34 mouse cellular contexts compared by ENCODE assay signal in genomic region chr5:64612017-64612416, GRCm38 (mm10).
DNase-seq lines count a peak whose midpoint lies in the region; ATAC-seq lines count a peak whose summit lies in the region.
"Had no signal": no experiment of that assay in that cellular context is flagged by ENCODE, and none has a peak within 500 bp of the region (broad histone marks: within the 10 kb centered on the region; RNA-seq: fewer than 3 reads in every experiment).

No protein-coding gene starts in this region.

- H3K4me1 ChIP-seq in forebrain, embryonic 10.5 days: peaks cover 36% of the 10 kb centered on the region
- peaks cover 10% of the 10 kb centered on the region for H3K4me1 ChIP-seq in forebrain, embryonic 13.5 days
- H3K4me1 ChIP-seq in embryonic facial prominence, embryonic 10.5 days: peaks cover 27% of the 10 kb centered on the region

- H3K9ac ChIP-seq in forebrain, embryonic 13.5 days: no peak overlapping the region
- H3K9ac ChIP-seq: embryonic facial prominence, embryonic 13.5 days; heart, embryonic 13.5 days; intestine, embryonic 15.5 days; limb, embryonic 15.5 days; liver, embryonic 13.5 days; midbrain, embryonic 12.5 days had no signal

- H3K4me2 ChIP-seq in forebrain, embryonic 13.5 days: no peak overlapping the region
- H3K4me2 ChIP-seq: embryonic facial prominence, embryonic 13.5 days; heart, embryonic 13.5 days; intestine, embryonic 15.5 days; limb, embryonic 15.5 days; liver, embryonic 13.5 days; midbrain, embryonic 12.5 days had no signal

- H3K4me3 ChIP-seq in forebrain, embryonic 10.5 days: no peak overlapping the region
- no peak overlapping the region for H3K4me3 ChIP-seq in forebrain, embryonic 13.5 days
- no peak overlapping the region for H3K4me3 ChIP-seq in embryonic facial prominence, embryonic 10.5 days
- H3K4me3 ChIP-seq: embryonic facial prominence, embryonic 13.5 days; heart, adult 2 months; heart, embryonic 13.5 days; intestine, embryonic 15.5 days; limb, embryonic 15.5 days; liver, embryonic 13.5 days; midbrain, embryonic 12.5 days had no signal

- ATAC-seq in forebrain, embryonic 13.5 days: no peak
- ATAC-seq in monocyte, adult 5-6 weeks (replicated peaks; ENCODE audit: insufficient number of reproducible peaks, low FRiP score, low TSS enrichment, poor library complexity, severe bottlenecking): peak; percentile 55; the same call in 1 of the 2 replicates
- ATAC-seq: hindbrain, embryonic 16.5 days; intestine, embryonic 15.5 days; lung, postnatal 0 days had no signal

- H3K36me3 ChIP-seq in forebrain, embryonic 10.5 days (replicated peaks): 0 out of 2 replicates have a peak, but pooled peaks cover 4% of the 10 kb centered on the region
- no peaks in the 10 kb centered on the region for H3K36me3 ChIP-seq in forebrain, embryonic 13.5 days (ENCODE audit: poor library complexity, severe bottlenecking)
- no peaks in the 10 kb centered on the region for H3K36me3 ChIP-seq in embryonic facial prominence, embryonic 10.5 days (replicated peaks)
- H3K36me3 ChIP-seq: embryonic facial prominence, embryonic 13.5 days; heart, embryonic 13.5 days; intestine, embryonic 15.5 days; limb, embryonic 15.5 days; liver, embryonic 13.5 days; midbrain, embryonic 12.5 days had no signal

- no peaks in the 10 kb centered on the region for H3K27me3 ChIP-seq in forebrain, embryonic 10.5 days (ENCODE audit: poor library complexity, severe bottlenecking)
- H3K27me3 ChIP-seq in forebrain, embryonic 13.5 days: no peaks in the 10 kb centered on the region
- no peaks in the 10 kb centered on the region for H3K27me3 ChIP-seq in embryonic facial prominence, embryonic 10.5 days (replicated peaks; ENCODE audit: low read depth, poor library complexity, severe bottlenecking)
- H3K27me3 ChIP-seq: embryonic facial prominence, embryonic 13.5 days; heart, embryonic 13.5 days; intestine, embryonic 15.5 days; limb, embryonic 15.5 days; liver, embryonic 13.5 days; midbrain, embryonic 12.5 days had no signal

- WGBS in forebrain, embryonic 10.5 days: 92% methylated on average over 7 of the region's 7 CpGs
- WGBS in forebrain, embryonic 13.5 days: 91% methylated on average over 7 of the region's 7 CpGs
- 87% methylated on average over 7 of the region's 7 CpGs for WGBS in embryonic facial prominence, embryonic 10.5 days

- 0 out of 2 replicates have a peak overlapping the region, but pooled peaks have one; percentile 3 for H3K27ac ChIP-seq in forebrain, embryonic 10.5 days
- no peak overlapping the region for H3K27ac ChIP-seq in forebrain, embryonic 13.5 days
- H3K27ac ChIP-seq in embryonic facial prominence, embryonic 10.5 days (replicated peaks): peak overlapping the region; percentile 35; the same call in 1 of the 2 replicates
- H3K27ac ChIP-seq: embryonic facial prominence, embryonic 13.5 days; heart, adult 2 months; heart, embryonic 13.5 days; intestine, embryonic 15.5 days; kidney, postnatal 0 days; limb, embryonic 15.5 days; liver, embryonic 13.5 days; midbrain, embryonic 12.5 days; stomach, postnatal 0 days had no signal

- H3K9me3 ChIP-seq in forebrain, embryonic 10.5 days: peaks cover 6% of the 10 kb centered on the region; the same call in 1 of the 2 replicates
- H3K9me3 ChIP-seq in forebrain, embryonic 13.5 days (replicated peaks): no peaks in the 10 kb centered on the region
- H3K9me3 ChIP-seq in embryonic facial prominence, embryonic 10.5 days: peaks cover 4% of the 10 kb centered on the region; the same call in 1 of the 2 replicates
- H3K9me3 ChIP-seq: embryonic facial prominence, embryonic 13.5 days; heart, embryonic 13.5 days; intestine, embryonic 15.5 days; limb, embryonic 15.5 days; liver, embryonic 13.5 days; midbrain, embryonic 12.5 days had no signal

- no peak for DNase-seq in forebrain, embryonic 10.5 days (ENCODE audit: extremely low spot score, low spot score)
- DNase-seq in A20 (ENCODE audit: low read depth, low spot score): peak; percentile 58
- DNase-seq in embryonic facial prominence, embryonic 10.5 days (ENCODE audit: low spot score): no peak
- DNase-seq in T-cell, adult 2 months (ENCODE audit: low spot score): no peak
- no peak for DNase-seq in frontal cortex, postnatal 36 days (ENCODE audit: low spot score in 2 of 2)
- no peak for DNase-seq in cerebellum, postnatal 25 days
- DNase-seq: adrenal gland, adult 8-10 months; cerebellum, adult 8-10 months; cerebellum, postnatal 36 days; embryo, embryonic 11 days; gastrocnemius, postnatal 25 days; heart, adult 2 months; heart, postnatal 10 days; kidney, adult 2 months; kidney, postnatal 4 days; layer of hippocampus, postnatal 36 days; left cerebral cortex, postnatal 4 days; liver, embryonic 13.5 days; lung, adult 18-20 months; right cerebral cortex, adult 18-20 months; spleen, adult 18-20 months; thymus, adult 18-20 months; thymus, postnatal 36 days had no signal
